Mouse (Mus musculus): ENCODE results near the gene Gsg1l. TPM values are rescaled to one million over a fixed set of nuclear protein-coding genes. Genes with fewer than 3 reads are reported as not detected.

Gsg1l gene
- polyA plus RNA-seq, 1 experiment from 2014 or later: 0.69 TPM

- H3K36me3 ChIP-seq: no peaks in the 10 kb centered on the region
- no peaks in the 10 kb centered on the region for H3K27me3 ChIP-seq (replicated peaks)
- H3K27ac ChIP-seq: no peak overlapping the region
- no peak overlapping the region for H3K4me3 ChIP-seq (replicated peaks)
- 0 out of 2 replicates have a peak, but pooled peaks cover 2% of the 10 kb centered on the region for H3K4me1 ChIP-seq
- no peak for ATAC-seq (ENCODE audit: insufficient read depth, low FRiP score, low read depth)
- no peak overlapping the region for H3K4me2 ChIP-seq
- no peak overlapping the region for H3K9ac ChIP-seq
- 69% methylated on average over 5 of the region's 5 CpGs for WGBS
- H3K9me3 ChIP-seq: no peaks in the 10 kb centered on the region
Measured at GRCm38 (mm10) chr7:125944631-125945030, 137.6 kb downstream of the Gsg1l start.

DNA sequence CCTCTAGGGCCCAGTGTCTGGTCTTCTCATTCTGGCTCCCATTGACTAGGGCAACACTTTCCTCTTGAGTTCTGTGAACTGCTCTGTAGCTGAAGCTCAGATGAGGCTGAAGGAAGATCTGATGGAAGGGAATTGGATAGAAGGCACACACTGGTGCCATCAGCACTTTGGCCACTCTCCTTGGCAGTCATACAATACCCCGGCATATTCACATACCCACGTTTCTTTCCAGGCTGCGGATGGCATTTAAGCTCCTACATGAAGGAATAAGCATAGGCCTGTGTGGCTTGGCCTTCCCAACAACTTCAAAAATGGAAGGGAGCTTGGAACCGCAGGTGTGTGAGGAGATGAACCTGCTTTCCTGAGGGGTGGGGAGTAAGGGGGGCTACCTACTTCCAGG, 138.7 kb downstream of the Gsg1l start:
- WGBS: 93% methylated on average over 4 of the region's 4 CpGs
- H3K4me1 ChIP-seq: 0 out of 2 replicates have a peak, but pooled peaks cover 2% of the 10 kb centered on the region
- no peak overlapping the region for H3K4me2 ChIP-seq
- no peak for ATAC-seq (ENCODE audit: insufficient read depth, low FRiP score, low read depth)
- H3K27ac ChIP-seq: no peak overlapping the region
- H3K27me3 ChIP-seq (replicated peaks): no peaks in the 10 kb centered on the region
- H3K9me3 ChIP-seq: no peaks in the 10 kb centered on the region
- H3K4me3 ChIP-seq (replicated peaks): no peak overlapping the region
- no peaks in the 10 kb centered on the region for H3K36me3 ChIP-seq
- H3K9ac ChIP-seq: no peak overlapping the region

DNA sequence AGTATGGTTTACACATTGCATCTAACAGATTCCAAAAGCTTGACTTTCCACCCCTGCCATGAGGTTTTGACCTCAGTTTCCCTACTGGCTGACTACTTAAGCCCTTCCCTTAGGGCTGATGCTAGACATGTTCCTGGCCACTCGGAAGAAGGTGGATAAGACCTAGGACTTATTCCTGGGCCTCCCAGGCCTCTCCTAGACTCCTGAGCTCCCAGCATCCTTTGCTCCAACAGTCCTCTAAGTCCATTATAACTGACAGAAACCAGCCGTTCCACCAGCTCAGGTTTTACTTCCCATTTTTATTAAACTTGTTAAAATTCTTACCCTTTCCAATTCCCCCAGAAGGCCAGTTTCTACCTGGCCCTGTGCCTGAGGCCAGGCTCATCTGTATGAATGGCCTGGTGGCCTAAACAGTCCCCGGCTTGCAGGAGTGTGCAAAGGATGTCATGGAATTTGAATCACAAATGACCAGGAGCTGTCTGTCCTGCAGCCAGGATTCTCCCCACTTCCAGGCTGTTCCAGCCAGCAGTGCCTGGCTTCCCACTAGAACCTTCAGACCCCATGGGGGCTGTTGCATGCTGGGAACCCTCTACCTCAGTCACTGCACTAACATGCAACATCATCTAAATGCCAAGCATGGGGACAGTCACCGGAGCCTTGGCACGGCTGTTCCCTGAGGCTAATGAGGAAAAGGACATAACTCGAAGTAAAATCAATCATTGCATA, 139.7 kb downstream of the Gsg1l start:
- no peak overlapping the region for H3K4me2 ChIP-seq
- no peak overlapping the region for H3K9ac ChIP-seq
- no peak for ATAC-seq (ENCODE audit: insufficient read depth, low FRiP score, low read depth)
- no peaks in the 10 kb centered on the region for H3K9me3 ChIP-seq
- H3K4me3 ChIP-seq (replicated peaks): no peak overlapping the region
- no peaks in the 10 kb centered on the region for H3K27me3 ChIP-seq (replicated peaks)
- no peak overlapping the region for H3K27ac ChIP-seq
- H3K4me1 ChIP-seq: 0 out of 2 replicates have a peak, but pooled peaks cover 2% of the 10 kb centered on the region
- no peaks in the 10 kb centered on the region for H3K36me3 ChIP-seq
- WGBS: 62% methylated on average over 6 of the region's 6 CpGs

DNA sequence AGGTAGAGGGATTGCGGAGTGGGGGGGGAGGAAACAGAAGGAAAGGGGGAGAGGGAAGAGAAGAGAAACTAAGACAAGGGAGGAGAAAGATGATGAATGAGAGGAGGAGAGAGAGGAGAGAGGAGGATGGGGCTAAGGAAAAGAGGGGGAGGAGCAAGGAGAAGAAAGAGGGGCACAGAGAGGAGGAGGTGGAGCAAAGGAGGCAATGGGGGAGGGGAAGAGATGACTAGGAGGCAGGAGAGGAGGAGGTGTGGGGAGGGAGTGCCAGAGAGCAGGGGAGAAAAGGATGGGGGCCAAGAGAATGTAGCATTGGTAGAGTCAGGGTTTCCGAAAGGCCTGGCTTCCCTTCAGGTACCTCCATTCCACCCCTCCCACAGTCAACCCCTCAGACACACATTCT, 147.9 kb downstream of the Gsg1l start:
- no peak for ATAC-seq (ENCODE audit: insufficient read depth, low FRiP score, low read depth)
- no peak overlapping the region for H3K27ac ChIP-seq
- H3K4me1 ChIP-seq: 0 out of 2 replicates have a peak, but pooled peaks cover 8% of the 10 kb centered on the region
- no peak overlapping the region for H3K4me2 ChIP-seq
- 65% methylated on average over 2 of the region's 2 CpGs for WGBS
- no peak overlapping the region for H3K4me3 ChIP-seq (replicated peaks)
- H3K9me3 ChIP-seq: no peaks in the 10 kb centered on the region
- H3K36me3 ChIP-seq: no peaks in the 10 kb centered on the region
- no peak overlapping the region for H3K9ac ChIP-seq
- H3K27me3 ChIP-seq (replicated peaks): no peaks in the 10 kb centered on the region

- H3K4me1 ChIP-seq: 0 out of 2 replicates have a peak, but pooled peaks cover 8% of the 10 kb centered on the region
- H3K4me3 ChIP-seq (replicated peaks): no peak overlapping the region
- no peak overlapping the region for H3K9ac ChIP-seq
- no peak overlapping the region for H3K4me2 ChIP-seq
- H3K9me3 ChIP-seq: no peaks in the 10 kb centered on the region
- H3K27me3 ChIP-seq (replicated peaks): no peaks in the 10 kb centered on the region
- no peak for ATAC-seq (ENCODE audit: insufficient read depth, low FRiP score, low read depth)
- 32% methylated on average over 16 of the region's 16 CpGs for WGBS
- H3K36me3 ChIP-seq: no peaks in the 10 kb centered on the region
- peak overlapping the region; percentile 44; the same call in 1 of the 2 replicates for H3K27ac ChIP-seq
Measured at GRCm38 (mm10) chr7:125933356-125934244, 148.6 kb downstream of the Gsg1l start.

- 0 out of 2 replicates have a peak, but pooled peaks cover 8% of the 10 kb centered on the region for H3K4me1 ChIP-seq
- no peak overlapping the region for H3K4me3 ChIP-seq (replicated peaks)
- WGBS: 60% methylated on average over 5 of the region's 5 CpGs
- no peaks in the 10 kb centered on the region for H3K36me3 ChIP-seq
- H3K27ac ChIP-seq: no peak overlapping the region
- no peaks in the 10 kb centered on the region for H3K9me3 ChIP-seq
- H3K9ac ChIP-seq: no peak overlapping the region
- no peak for ATAC-seq (ENCODE audit: insufficient read depth, low FRiP score, low read depth)
- H3K4me2 ChIP-seq: no peak overlapping the region
- H3K27me3 ChIP-seq (replicated peaks): no peaks in the 10 kb centered on the region
Measured at GRCm38 (mm10) chr7:125931602-125932001, 150.6 kb downstream of the Gsg1l start.

DNA sequence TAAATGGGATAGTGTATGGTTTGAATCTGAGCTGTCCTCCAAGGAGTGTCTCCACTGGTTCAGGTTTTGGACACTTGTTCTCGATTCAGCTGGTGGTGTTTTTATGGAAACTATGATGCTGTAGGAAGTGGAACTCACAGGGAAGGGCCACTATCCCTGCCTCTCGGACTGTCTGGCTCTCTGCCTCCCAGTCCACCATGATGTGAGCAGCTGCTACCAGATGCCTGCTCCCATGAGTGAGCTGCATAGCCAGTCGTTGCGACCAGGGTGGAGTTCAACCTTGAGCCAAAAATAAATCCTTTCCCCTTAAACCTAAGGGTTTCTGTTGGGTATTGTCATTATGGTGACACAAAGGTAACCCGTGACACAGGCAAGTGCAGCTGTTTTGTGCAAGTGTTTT, 158.2 kb downstream of the Gsg1l start:
- Histone ChIP-seq H3K9me3 (no peaks in the 10 kb centered on the region), H3K4me3 (replicated peaks) (no peak overlapping the region), H3K36me3 (no peaks in the 10 kb centered on the region), H3K4me2 (no peak overlapping the region), H3K27me3 (replicated peaks) (no peaks in the 10 kb centered on the region), H3K9ac (no peak overlapping the region), H3K4me1 (no peaks in the 10 kb centered on the region), H3K27ac (no peak overlapping the region)
- WGBS: 74% methylated on average over 5 of the region's 5 CpGs
- ATAC-seq (ENCODE audit: insufficient read depth, low FRiP score, low read depth): no peak

DNA sequence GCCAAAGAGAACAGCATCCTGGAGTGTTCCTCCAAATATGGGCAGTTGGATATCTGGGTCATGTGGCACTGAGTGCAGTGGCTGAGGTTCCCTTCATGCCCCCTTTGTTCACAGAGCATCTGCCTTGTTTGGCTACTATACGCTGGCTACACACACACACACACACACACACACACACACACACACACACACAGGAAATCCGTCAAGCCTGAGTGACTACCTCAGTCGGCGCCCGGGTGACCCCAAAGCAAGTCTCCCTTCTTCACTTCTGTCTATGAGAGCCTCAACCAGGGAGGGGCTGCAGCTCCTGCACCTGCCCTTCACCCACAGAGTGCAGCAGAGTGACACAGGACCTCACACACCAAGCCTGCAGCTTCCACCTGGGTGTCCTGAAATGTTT, 161.4 kb downstream of the Gsg1l start:
- Histone ChIP-seq H3K9ac (no peak overlapping the region), H3K4me1 (no peaks in the 10 kb centered on the region), H3K4me3 (replicated peaks) (no peak overlapping the region), H3K36me3 (no peaks in the 10 kb centered on the region), H3K27me3 (replicated peaks) (no peaks in the 10 kb centered on the region), H3K9me3 (no peaks in the 10 kb centered on the region), H3K4me2 (no peak overlapping the region), H3K27ac (no peak overlapping the region)
- no peak for ATAC-seq (ENCODE audit: insufficient read depth, low FRiP score, low read depth)
- 58% methylated on average over 5 of the region's 5 CpGs for WGBS

GRCm38 (mm10) chr7:125900386-125901161, 181.6 kb downstream of the Gsg1l start:
- H3K36me3 ChIP-seq: no peaks in the 10 kb centered on the region
- no peak overlapping the region for H3K27ac ChIP-seq
- no peak overlapping the region for H3K4me2 ChIP-seq
- H3K4me1 ChIP-seq: peaks cover 3% of the 10 kb centered on the region; the same call in 1 of the 2 replicates
- H3K27me3 ChIP-seq (replicated peaks): no peaks in the 10 kb centered on the region
- no peaks in the 10 kb centered on the region for H3K9me3 ChIP-seq
- no peak overlapping the region for H3K9ac ChIP-seq
- H3K4me3 ChIP-seq (replicated peaks): no peak overlapping the region
- WGBS: 61% methylated on average over 13 of the region's 13 CpGs
- no peak for ATAC-seq (ENCODE audit: insufficient read depth, low FRiP score, low read depth)

GRCm38 (mm10) chr7:125899916-125900315, 182.3 kb downstream of the Gsg1l start:
- ATAC-seq (ENCODE audit: insufficient read depth, low FRiP score, low read depth): no peak
- no peaks in the 10 kb centered on the region for H3K9me3 ChIP-seq
- H3K27ac ChIP-seq: no peak overlapping the region
- no peak overlapping the region for H3K4me2 ChIP-seq
- H3K36me3 ChIP-seq: no peaks in the 10 kb centered on the region
- H3K4me1 ChIP-seq: peaks cover 3% of the 10 kb centered on the region; the same call in 1 of the 2 replicates
- no peaks in the 10 kb centered on the region for H3K27me3 ChIP-seq (replicated peaks)
- 65% methylated on average over 2 of the region's 2 CpGs for WGBS
- H3K4me3 ChIP-seq (replicated peaks): no peak overlapping the region
- no peak overlapping the region for H3K9ac ChIP-seq

- H3K9me3 ChIP-seq: no peaks in the 10 kb centered on the region
- no peak overlapping the region for H3K27ac ChIP-seq
- 24% methylated on average over 7 of the region's 7 CpGs for WGBS
Measured at GRCm38 (mm10) chr7:125899036-125899435, 183.2 kb downstream of the Gsg1l start.

More at GRCm38 (mm10) chr7:125899036-125899435, 183.2 kb downstream of the Gsg1l start:
- ATAC-seq (ENCODE audit: insufficient read depth, low FRiP score, low read depth): peak; percentile 89
- Histone ChIP-seq H3K4me2 (no peak overlapping the region), H3K36me3 (no peaks in the 10 kb centered on the region), H3K27me3 (replicated peaks) (no peaks in the 10 kb centered on the region), H3K4me1 (peaks cover 3% of the 10 kb centered on the region; the same call in 1 of the 2 replicates), H3K4me3 (replicated peaks) (no peak overlapping the region), H3K9ac (no peak overlapping the region)

All from stomach, embryonic 15.5 days (tissue).